Mouse (Mus musculus) splenic B cell, adult 2 months (primary cell): ENCODE results near the gene Cela1.

Experiments
- DNase-seq: peaks from one replicate; pipeline ENCODE4 v3.0.0-alpha.2; 2011; ENCODE audit warnings: low read depth, low spot score
- H3K27me3 ChIP-seq: 2 replicates; pipeline ENCODE4 v1.6.1; 2012; ENCODE audit warnings: mild to moderate bottlenecking, low read length, moderate library complexity, mixed read lengths; ENCODE audit not compliant: control insufficient read depth, poor library complexity, insufficient read depth, severe bottlenecking
- H3K36me3 ChIP-seq: 2 replicates; pipeline ENCODE4 v1.6.1; 2012; ENCODE audit warnings: mild to moderate bottlenecking, low read length, moderate library complexity, mixed read lengths; ENCODE audit not compliant: control insufficient read depth, poor library complexity, insufficient read depth, severe bottlenecking

Gene Cela1

DNA sequence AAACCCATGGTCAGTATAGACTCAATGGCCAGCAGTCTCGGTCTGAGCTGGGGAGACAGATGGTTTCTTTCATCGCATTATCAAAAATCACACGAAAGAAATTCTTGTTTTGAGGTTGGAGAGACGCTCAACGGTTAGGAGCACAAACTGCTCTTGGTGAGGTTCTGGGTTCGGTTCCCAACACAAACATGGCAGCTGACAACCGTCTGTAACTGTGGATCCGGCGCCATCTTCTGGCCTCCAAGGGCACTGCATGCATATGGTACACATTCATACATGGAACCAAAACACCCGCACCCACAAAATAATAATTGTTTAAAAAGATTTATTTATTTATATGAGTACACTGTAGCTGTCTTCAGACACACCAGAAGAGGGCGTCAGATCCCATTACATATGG lies 30.9 kb upstream of the Cela1 start:
- Histone ChIP-seq H3K36me3 (peaks cover 6% of the 10 kb centered on the region), H3K27me3 (no peaks in the 10 kb centered on the region)
- peak; percentile 49 for DNase-seq

DNA sequence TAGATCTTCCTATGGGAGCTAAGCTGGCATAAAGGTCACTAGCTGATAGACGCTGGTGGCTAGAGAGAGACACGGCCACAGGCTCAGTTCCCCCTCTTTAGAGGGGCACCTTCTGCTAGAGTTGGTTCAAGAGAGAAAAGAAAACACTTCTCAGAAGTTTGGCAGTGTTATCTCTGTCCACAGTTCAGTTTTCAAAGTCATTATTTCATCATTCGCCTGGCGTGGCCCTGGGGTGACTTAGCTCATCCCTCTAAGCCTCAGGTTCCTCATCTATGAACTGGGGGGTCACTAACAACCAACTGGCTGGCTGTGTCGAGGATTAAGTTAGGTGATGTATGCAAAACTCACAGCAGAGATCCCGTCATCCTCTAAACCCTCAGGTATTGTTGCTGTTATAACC lies 30.2 kb upstream of the Cela1 start:
- H3K27me3 ChIP-seq: no peaks in the 10 kb centered on the region
- peaks cover 6% of the 10 kb centered on the region for H3K36me3 ChIP-seq
- no peak for DNase-seq

DNA sequence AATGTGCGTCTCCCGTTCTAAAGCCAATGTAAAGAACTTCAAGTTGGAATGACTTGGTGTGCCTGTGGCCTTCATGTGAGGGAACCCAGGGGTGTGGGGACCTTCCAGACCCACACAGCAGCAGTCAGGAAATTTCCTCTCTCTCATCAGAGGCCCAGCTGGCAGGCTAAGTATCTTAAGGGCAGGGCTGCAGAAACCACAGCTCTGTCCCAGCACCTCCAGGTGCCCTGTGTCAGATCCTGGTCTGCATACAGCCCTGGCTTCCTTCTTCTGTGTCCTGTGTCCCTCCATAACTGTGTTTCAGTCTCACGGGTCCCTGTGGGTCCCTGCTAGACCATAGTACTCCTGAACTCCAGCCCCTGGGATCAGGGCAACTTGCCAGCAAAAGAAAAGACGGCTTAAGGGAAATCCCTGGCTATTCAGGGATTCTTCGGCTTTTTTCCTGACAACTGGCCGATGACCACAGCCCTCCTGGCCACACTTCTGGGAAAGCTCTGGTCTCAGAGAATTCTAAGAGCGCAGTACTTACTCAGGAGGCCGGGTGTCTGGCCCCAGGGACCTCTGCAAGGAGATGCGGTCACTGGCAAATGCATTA lies 27.8 kb upstream of the Cela1 start:
- Histone ChIP-seq H3K27me3 (no peaks in the 10 kb centered on the region), H3K36me3 (peaks cover 6% of the 10 kb centered on the region)
- DNase-seq: no peak

DNA sequence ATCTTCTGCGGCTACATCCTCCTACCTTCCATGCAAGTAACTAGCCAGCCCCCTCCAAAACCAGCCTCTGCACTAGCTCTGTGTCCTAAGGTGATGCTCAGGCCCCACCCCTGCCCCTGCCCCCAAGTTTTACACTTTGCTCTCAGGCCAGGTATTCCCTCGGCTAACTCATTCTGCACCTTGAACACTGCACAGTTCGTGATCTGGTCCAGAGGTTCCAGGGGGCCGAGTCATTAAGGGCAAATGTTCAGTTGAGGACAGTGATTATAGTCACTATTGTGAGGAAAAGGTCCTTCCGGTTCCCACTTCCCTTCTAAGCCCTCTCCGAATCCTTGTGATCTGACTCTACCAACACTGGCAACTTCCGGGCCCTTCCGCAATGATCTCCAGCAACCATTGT lies 26.7 kb upstream of the Cela1 start:
- Histone ChIP-seq H3K27me3 (no peaks in the 10 kb centered on the region), H3K36me3 (peaks cover 6% of the 10 kb centered on the region)
- DNase-seq: no peak

DNA sequence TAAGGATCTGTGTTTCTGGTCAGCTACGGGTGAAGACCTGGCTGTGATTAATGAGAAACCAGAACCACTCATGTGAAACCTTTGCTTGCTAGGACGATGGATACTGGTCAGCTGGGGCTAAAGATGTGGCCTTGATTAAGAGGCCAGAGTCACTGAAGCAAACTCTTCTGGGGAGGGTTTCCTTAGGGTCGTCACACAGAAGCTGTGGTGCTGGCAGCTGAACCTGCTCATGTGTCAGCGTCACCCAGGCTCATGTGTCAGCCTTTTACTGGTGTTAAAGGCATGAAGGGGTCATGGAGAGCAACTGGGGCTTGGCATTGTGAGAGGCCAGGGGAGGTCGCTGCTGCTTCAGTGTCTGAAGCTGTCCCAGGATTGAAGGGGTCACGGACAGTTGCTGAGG lies 23.1 kb upstream of the Cela1 start:
- no peaks in the 10 kb centered on the region for H3K27me3 ChIP-seq
- DNase-seq: no peak
- no peaks in the 10 kb centered on the region; the same call in 1 of the 2 replicates for H3K36me3 ChIP-seq

DNA sequence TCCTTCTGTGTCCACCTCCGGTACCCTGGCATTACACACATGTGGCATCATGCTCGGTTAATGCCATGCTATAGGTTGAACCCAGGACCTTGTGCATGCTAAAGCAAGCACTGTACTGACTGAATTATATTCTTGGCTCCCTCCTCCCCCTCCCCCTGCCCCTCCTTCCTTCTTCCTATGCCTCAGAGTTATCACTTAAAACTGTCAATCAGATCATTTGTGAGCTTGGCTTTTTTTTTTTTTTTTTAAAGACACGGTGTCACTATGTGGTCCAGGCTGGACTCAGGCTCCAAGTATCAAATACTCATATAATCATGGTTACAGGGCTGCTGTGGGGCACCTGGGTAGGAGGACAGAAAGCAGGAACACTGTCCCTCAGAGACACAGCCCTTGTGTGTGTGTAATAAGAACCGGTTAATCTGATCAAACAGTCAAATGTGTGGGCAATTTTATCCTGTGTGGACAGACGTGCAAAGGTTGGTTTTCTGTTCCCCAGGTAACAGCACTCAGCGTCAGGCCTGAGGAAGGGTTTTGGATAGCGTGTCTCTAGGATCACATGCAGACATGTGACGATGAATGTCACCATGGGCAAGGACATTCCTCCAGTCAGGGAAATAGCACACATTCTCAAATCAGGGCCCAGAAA lies 20.8 kb upstream of the Cela1 start:
- Histone ChIP-seq H3K36me3 (no peaks in the 10 kb centered on the region; the same call in 1 of the 2 replicates), H3K27me3 (no peaks in the 10 kb centered on the region)
- no peak for DNase-seq

DNA sequence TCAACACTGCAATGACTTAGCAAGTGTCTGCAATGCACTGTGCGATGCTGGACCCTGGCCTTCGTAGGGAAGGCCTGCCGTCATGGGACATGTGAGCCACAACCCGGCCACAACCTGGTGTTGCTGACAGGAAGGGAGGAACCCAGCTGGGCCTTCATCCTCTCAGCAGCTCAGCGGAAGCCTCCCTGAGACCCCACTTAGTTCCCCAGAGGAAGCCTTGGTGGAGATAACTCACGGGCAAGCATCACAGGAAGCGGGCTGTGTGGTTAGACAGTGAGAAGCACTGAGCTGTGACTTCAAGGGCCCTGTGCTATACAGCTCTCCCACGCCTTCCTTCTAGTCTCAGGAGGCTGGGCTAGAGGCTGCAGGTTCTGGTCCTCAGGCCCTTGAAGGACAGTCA lies 18.5 kb upstream of the Cela1 start:
- DNase-seq: peak; percentile 90
- H3K27me3 ChIP-seq: no peaks in the 10 kb centered on the region
- H3K36me3 ChIP-seq: peaks cover 1% of the 10 kb centered on the region; the same call in 1 of the 2 replicates

DNA sequence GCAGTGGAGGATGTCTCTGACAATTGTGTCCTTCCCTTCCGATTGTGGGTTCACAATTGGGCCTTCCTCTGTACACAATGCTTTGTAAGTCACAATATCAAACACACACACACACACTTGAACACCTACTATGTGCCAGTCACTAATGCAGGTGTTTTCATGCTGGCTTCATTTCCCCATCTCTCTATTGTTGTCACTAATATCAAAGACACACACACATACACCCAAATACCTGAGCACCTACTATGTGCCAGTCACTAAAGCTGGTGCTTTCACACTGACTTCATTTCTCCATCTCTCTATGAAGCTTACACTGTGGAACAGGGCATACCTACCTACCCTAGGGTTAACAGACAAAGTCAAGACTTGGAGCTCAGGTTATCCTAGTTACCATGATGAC lies 17.7 kb upstream of the Cela1 start:
- no peak for DNase-seq
- Histone ChIP-seq H3K36me3 (peaks cover 1% of the 10 kb centered on the region; the same call in 1 of the 2 replicates), H3K27me3 (no peaks in the 10 kb centered on the region)

DNA sequence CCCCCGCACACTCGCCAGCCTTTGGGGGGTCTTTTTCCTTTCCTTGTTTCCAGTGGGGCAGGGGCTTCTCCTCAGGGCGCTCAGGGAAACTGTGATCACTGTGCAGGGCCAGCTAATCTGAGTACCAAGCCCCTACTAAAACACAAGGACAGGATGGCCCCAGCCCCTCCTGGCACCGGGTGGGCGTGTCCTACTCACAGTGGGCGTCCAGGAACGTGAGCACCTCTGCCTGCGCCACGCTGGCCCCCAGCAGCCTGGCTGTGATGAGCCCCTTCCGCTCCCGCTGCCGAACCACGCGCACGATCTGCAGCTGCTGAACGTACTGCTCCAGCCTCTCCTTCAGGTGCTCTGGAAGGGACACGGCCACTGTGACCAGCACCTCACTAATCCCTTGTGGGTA lies 16.2 kb upstream of the Cela1 start:
- H3K36me3 ChIP-seq: peaks cover 1% of the 10 kb centered on the region; the same call in 1 of the 2 replicates
- DNase-seq: no peak
- H3K27me3 ChIP-seq: no peaks in the 10 kb centered on the region

DNA sequence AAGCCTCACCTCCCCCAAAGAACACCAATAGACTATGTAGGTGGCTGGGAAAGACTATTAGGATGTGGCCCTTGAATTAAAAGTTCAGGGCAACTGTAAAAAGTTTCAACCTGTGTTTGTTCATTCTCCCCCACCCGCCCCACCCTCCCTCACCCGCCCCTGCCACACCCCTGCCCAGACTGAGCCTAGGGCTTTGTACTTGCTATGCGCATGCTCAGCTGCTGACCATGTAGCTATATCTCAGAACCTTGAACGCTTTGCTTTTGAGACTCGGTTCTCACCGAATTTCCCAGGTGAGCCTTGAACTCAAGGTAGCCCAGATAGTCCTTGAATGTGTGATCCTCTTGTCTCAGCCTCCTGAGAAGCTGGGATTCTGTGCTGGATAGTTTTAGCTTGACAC lies 14.1 kb upstream of the Cela1 start:
- Histone ChIP-seq H3K36me3 (peaks cover 1% of the 10 kb centered on the region; the same call in 1 of the 2 replicates), H3K27me3 (no peaks in the 10 kb centered on the region)
- DNase-seq: no peak

DNA sequence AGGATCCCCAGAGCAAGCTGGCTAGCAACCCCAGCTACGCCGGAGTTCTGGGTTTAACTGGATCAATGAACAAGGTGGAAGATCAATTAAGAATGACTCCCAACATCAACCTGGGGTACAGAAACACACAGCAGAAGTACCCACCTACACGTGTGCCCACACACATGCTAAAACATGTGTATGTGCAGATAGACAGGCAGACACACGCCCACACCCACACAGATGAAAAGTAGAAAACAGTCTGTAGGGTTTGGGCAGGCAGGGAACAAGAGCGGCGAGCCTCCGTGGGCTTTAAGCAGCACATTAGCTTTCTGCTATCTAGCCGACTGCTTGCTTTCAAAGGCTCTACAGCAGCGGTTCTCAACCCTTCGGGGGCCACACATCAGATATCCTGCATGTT lies 13.4 kb upstream of the Cela1 start:
- no peak for DNase-seq
- Histone ChIP-seq H3K27me3 (no peaks in the 10 kb centered on the region), H3K36me3 (peaks cover 1% of the 10 kb centered on the region; the same call in 1 of the 2 replicates)

DNA sequence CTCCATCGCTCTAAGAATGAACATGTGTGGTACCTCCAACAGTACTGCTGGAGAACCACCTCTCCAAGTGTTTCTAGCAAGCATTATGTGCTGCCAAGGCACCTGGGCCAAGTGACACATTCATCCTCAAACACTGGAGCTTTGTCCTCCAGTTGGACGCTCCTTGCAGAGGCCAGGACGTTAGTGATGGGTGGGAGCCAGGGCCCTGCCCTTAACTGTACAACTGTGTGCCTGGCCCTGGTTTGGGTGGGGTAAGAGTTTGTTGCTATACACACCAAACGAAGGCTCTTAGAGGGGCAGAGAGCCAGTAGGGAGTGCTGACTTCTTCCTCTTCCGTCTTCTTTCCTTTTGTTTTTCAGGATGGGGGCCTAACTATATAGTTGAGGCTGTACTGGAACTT lies 12.7 kb upstream of the Cela1 start:
- no peak for DNase-seq

DNA sequence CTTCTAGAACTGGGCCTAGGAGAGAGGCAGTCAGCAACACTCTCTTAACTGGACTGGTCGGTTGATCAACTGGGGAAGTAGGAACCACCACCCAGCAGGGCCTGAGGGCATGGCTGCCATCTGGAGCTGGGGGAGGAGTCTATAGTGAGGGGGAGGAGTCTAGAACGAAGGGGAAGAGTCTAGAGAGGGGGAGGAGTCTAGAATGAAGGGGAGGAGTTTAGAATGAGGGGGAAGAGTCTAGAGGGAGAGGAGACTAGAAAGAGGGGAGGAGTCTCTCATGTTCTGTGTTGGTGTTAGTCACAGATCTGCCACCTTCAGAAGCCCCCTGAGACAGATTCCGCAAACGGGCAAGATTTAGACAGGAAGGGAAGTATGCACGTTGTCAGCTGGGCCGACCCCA lies 11.7 kb upstream of the Cela1 start:
- peaks cover 3% of the 10 kb centered on the region; the same call in 1 of the 2 replicates for H3K36me3 ChIP-seq
- peak; percentile 62 for DNase-seq
- no peaks in the 10 kb centered on the region for H3K27me3 ChIP-seq

More for the DNA sequence above, 12.7 kb upstream of the Cela1 start:
- Histone ChIP-seq H3K27me3 (no peaks in the 10 kb centered on the region), H3K36me3 (peaks cover 1% of the 10 kb centered on the region; the same call in 1 of the 2 replicates)

DNA sequence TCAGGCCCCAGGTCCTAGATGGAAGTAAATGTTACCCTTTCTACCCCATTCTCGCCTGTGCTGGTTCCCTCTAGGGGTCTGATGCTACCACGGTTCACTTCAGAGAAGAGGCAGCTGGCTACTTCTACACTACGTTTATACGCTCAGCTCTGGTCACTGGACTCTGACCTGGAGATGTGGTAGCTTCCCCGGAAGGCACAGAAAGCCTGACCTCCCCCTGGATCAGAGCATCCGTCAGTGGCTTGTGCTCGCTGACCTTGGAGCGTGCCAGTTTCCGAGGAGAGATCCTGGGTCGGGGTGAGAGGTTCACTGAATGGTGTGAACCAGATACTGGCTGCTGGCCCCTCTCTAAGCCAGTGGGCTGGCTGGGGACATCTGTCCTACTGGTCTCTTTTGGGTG lies 10.4 kb upstream of the Cela1 start:
- Histone ChIP-seq H3K36me3 (peaks cover 6% of the 10 kb centered on the region; the same call in 1 of the 2 replicates), H3K27me3 (no peaks in the 10 kb centered on the region)
- DNase-seq: no peak

DNA sequence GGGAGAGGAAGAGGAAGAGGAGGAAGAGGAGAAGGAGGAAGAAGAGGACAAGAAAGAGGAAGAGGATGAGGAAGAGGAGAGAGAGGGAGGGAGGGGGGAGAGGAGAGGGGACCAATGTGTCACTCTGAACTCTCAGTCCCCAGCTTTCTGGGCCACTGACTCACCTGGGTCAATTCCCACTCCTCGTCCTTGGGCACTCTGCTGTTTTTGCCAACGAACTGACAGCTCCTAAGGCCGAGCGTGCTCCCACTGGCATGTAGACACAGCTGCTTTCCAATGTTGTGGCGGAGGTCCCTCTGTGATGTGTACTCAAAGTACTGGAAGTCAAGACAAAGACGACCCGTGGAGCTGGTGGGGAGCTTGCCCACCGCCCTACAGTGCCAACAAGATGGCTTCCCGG lies 6.7 kb upstream of the Cela1 start:
- DNase-seq: no peak
- H3K27me3 ChIP-seq: no peaks in the 10 kb centered on the region
- peaks cover 4% of the 10 kb centered on the region; the same call in 1 of the 2 replicates for H3K36me3 ChIP-seq
